Mouse (Mus musculus) liver, adult 2 months (tissue): ENCODE measurements at regions not wholly inside any gene's neighbourhood (a gene's known extent, or its start where the extent isn't known, plus 50 kb on each side); places are given as distances from the start of the nearest gene placed in this dataset.

Source experiments
- DNase-seq: peaks from one replicate; pipeline ENCODE4 v3.0.0-alpha.2; 2011; ENCODE audit warnings: low read depth, low spot score; ENCODE audit errors: extremely low read depth
- H3K27ac ChIP-seq: fragments of 200-500 bp; replicated peaks from 2 replicates; pipeline ENCODE4 v1.5.1; 2012; ENCODE audit warnings: low read depth, mild to moderate bottlenecking, control low read depth, inconsistent platforms, low read length; ENCODE audit not compliant: insufficient read depth
- H3K27me3 ChIP-seq: fragments of 200-500 bp; 2 replicates; pipeline ENCODE4 v1.6.1; 2012; ENCODE audit warnings: mild to moderate bottlenecking, moderate library complexity, low read length, inconsistent platforms; ENCODE audit not compliant: control insufficient read depth, insufficient read depth
- H3K36me3 ChIP-seq: fragments of 200-500 bp; 2 replicates; pipeline ENCODE4 v1.6.1; 2012; ENCODE audit warnings: low read length, inconsistent platforms; ENCODE audit not compliant: control insufficient read depth, insufficient read depth
- H3K4me1 ChIP-seq: fragments of 200-500 bp; 2 replicates; pipeline ENCODE4 v1.6.1; 2011; ENCODE audit warnings: low read length; ENCODE audit not compliant: control insufficient read depth, insufficient read depth
- H3K4me3 ChIP-seq: fragments of 200-500 bp; 2 replicates; pipeline ENCODE4 v1.5.1; 2011; ENCODE audit warnings: low read depth, mild to moderate bottlenecking, control low read depth, low read length, moderate library complexity; ENCODE audit not compliant: insufficient read depth
- H3K79me2 ChIP-seq: fragments of 200-500 bp; 2 replicates; pipeline ENCODE4 v1.6.1; 2012; ENCODE audit warnings: inconsistent platforms, mild to moderate bottlenecking, low read length, moderate library complexity; ENCODE audit not compliant: control insufficient read depth, insufficient read depth
- H3K9ac ChIP-seq: fragments of 200-500 bp; 2 replicates; pipeline ENCODE4 v1.6.1; 2012; ENCODE audit warnings: low read depth, mild to moderate bottlenecking, control low read depth, inconsistent platforms, low read length
- CTCF ChIP-seq: fragments of 200-500 bp; IDR thresholded peaks from 2 replicates; pipeline ENCODE4 v1.5.1; 2011; ENCODE audit warnings: low read depth, low read length, control low read depth
- POLR2A ChIP-seq: fragments of 200-500 bp; IDR thresholded peaks from 2 replicates; pipeline ENCODE4 v1.6.1; 2011; ENCODE audit warnings: low read length, control low read depth; ENCODE audit not compliant: insufficient read depth; ENCODE audit errors: extremely low read depth
- WGBS: fragments of 180-500 bp; shearing (Covaris S2); methylation state at CpG from one replicate; pipeline ENCODE4 v1.1.7; 2018; 5-methylcytosine and 5-hydroxymethylcytosine counted together

- H3K4me3 ChIP-seq, result no peak overlapping the region
- no peaks in the 10 kb centered on the region for H3K36me3 ChIP-seq
- no peak for DNase-seq
- no peaks in the 10 kb centered on the region for H3K79me2 ChIP-seq
- H3K27ac ChIP-seq, result no peak overlapping the region
- no peaks in the 10 kb centered on the region for H3K4me1 ChIP-seq
- no peaks in the 10 kb centered on the region for H3K27me3 ChIP-seq
- no peak for TF ChIP-seq CTCF
- no peak for TF ChIP-seq POLR2A
- H3K9ac ChIP-seq, result no peak overlapping the region
Observed at GRCm38 (mm10) chr12:36913364-36913763, 195.0 kb upstream of the Meox2 start.

GRCm38 (mm10) chr12:36917576-36918106 is 190.7 kb upstream of the Meox2 start:
- DNase-seq, result no peak
- Histone ChIP-seq H3K27ac (no peak overlapping the region), H3K4me1 (no peaks in the 10 kb centered on the region), H3K27me3 (no peaks in the 10 kb centered on the region), H3K9ac (no peak overlapping the region), H3K79me2 (no peaks in the 10 kb centered on the region), H3K4me3 (no peak overlapping the region), H3K36me3 (no peaks in the 10 kb centered on the region)
- TF ChIP-seq POLR2A, result no peak
- TF ChIP-seq CTCF, result no peak
- WGBS, result 63% methylated on average over 1 of the region's 1 CpGs

- H3K36me3 ChIP-seq, result no peaks in the 10 kb centered on the region
- H3K27me3 ChIP-seq, result no peaks in the 10 kb centered on the region
- H3K9ac ChIP-seq, result no peak overlapping the region
- WGBS, result 77% methylated on average over 5 of the region's 5 CpGs
- no peak for DNase-seq
- no peaks in the 10 kb centered on the region for H3K79me2 ChIP-seq
- H3K4me1 ChIP-seq, result no peaks in the 10 kb centered on the region
- no peak for TF ChIP-seq CTCF
- no peak for TF ChIP-seq POLR2A
- H3K27ac ChIP-seq, result no peak overlapping the region
- H3K4me3 ChIP-seq, result no peak overlapping the region
Observed at GRCm38 (mm10) chr12:36918294-36918876, 190.0 kb upstream of the Meox2 start.

GRCm38 (mm10) chr12:36923558-36923957 is 184.8 kb upstream of the Meox2 start:
- Histone ChIP-seq H3K4me3 (no peak overlapping the region), H3K36me3 (no peaks in the 10 kb centered on the region), H3K27ac (no peak overlapping the region), H3K9ac (no peak overlapping the region), H3K4me1 (no peaks in the 10 kb centered on the region), H3K27me3 (no peaks in the 10 kb centered on the region), H3K79me2 (no peaks in the 10 kb centered on the region)
- no peak for DNase-seq
- no peak for TF ChIP-seq POLR2A
- no peak for TF ChIP-seq CTCF
- WGBS, result 100% methylated on average over 2 of the region's 2 CpGs

GRCm38 (mm10) chr12:36926225-36926624 is 182.1 kb upstream of the Meox2 start:
- WGBS, result 49% methylated on average over 4 of the region's 4 CpGs
- H3K27me3 ChIP-seq, result no peaks in the 10 kb centered on the region
- H3K4me1 ChIP-seq, result no peaks in the 10 kb centered on the region
- no peaks in the 10 kb centered on the region for H3K36me3 ChIP-seq
- DNase-seq, result no peak
- H3K79me2 ChIP-seq, result no peaks in the 10 kb centered on the region
- H3K4me3 ChIP-seq, result no peak overlapping the region
- no peak overlapping the region for H3K27ac ChIP-seq
- H3K9ac ChIP-seq, result no peak overlapping the region
- TF ChIP-seq POLR2A (no peak), CTCF (no peak)

- no peaks in the 10 kb centered on the region for H3K4me1 ChIP-seq
- H3K4me3 ChIP-seq, result no peak overlapping the region
- no peak for DNase-seq
- WGBS, result 18% methylated on average over 6 of the region's 6 CpGs
- no peak overlapping the region for H3K27ac ChIP-seq
- TF ChIP-seq POLR2A (no peak), CTCF (no peak)
- H3K36me3 ChIP-seq, result no peaks in the 10 kb centered on the region
- no peak overlapping the region for H3K9ac ChIP-seq
- H3K27me3 ChIP-seq, result no peaks in the 10 kb centered on the region
- H3K79me2 ChIP-seq, result no peaks in the 10 kb centered on the region
Observed at GRCm38 (mm10) chr12:36933118-36933610, 175.2 kb upstream of the Meox2 start.
